Mouse (Mus musculus): ENCODE measurements around the gene Olfr923. TPM values are rescaled to one million over a fixed set of nuclear protein-coding genes. Genes with fewer than 3 reads are reported as not detected.

Gene Olfr923
- not detected for polyA plus RNA-seq (2012; fragmentation: generic; extraction: Trizol)
- long read RNA-seq, experiment 1 = 0 reads
- long read RNA-seq, experiment 2 = 0 reads

GRCm38 (mm10) chr9:38826245-38826644 is at the start of gene Olfr923:
Gene Olfr923 (plus strand): TSS chr9:38826545.
- Histone ChIP-seq H3K27me3 (ENCODE audit: control insufficient read depth, insufficient read depth, insufficient read length) (no peaks in the 10 kb centered on the region), H3K4me3 (ENCODE audit: insufficient read depth, poor library complexity, severe bottlenecking) (no peak within 1 kb of the TSS), H3K79me3 (ENCODE audit: low read depth) (no peaks in the 10 kb centered on the region), H3ac (ENCODE audit: control insufficient read depth, insufficient read length, low read depth) (no peak within 1 kb of the TSS), H3K36me3 (ENCODE audit: control insufficient read depth, insufficient read depth) (no peaks in the 10 kb centered on the region), H3K79me2 (ENCODE audit: control insufficient read depth, insufficient read depth) (no peaks in the 10 kb centered on the region)
- TF ChIP-seq CTCF (IDR thresholded peaks at IDR 0.05; ENCODE audit: control insufficient read depth, insufficient read depth, insufficient read length) (no peak), FOSL1 (IDR thresholded peaks at IDR 0.05; ENCODE audit: insufficient read depth, low read length, poor library complexity, severe bottlenecking) (no peak), MAX (IDR thresholded peaks at IDR 0.05) (no peak), MYOD1 (IDR thresholded peaks at IDR 0.05; ENCODE audit: control insufficient read depth, insufficient read length, low read depth) (no peak), USF1 (IDR thresholded peaks at IDR 0.05; ENCODE audit: low read depth) (no peak), MYOG (IDR thresholded peaks at IDR 0.05; ENCODE audit: control insufficient read depth, extremely low read depth, insufficient read length) (no peak), CEBPB (IDR thresholded peaks at IDR 0.05; ENCODE audit: low read depth) (no peak)

GRCm38 (mm10) chr9:38792689-38793088 is 33.7 kb upstream of the Olfr923 start:
- H3ac ChIP-seq (ENCODE audit: control insufficient read depth, insufficient read length, low read depth) = no peak overlapping the region
- no peaks in the 10 kb centered on the region for H3K36me3 ChIP-seq (ENCODE audit: control insufficient read depth, insufficient read depth)
- H3K27me3 ChIP-seq (ENCODE audit: control insufficient read depth, insufficient read depth, insufficient read length) = no peaks in the 10 kb centered on the region
- no peak for TF ChIP-seq MYOD1 (IDR thresholded peaks at IDR 0.05; ENCODE audit: control insufficient read depth, insufficient read length, low read depth)
- no peak for TF ChIP-seq MYOG (IDR thresholded peaks at IDR 0.05; ENCODE audit: control insufficient read depth, extremely low read depth, insufficient read length)
- TF ChIP-seq CTCF (IDR thresholded peaks at IDR 0.05; ENCODE audit: control insufficient read depth, insufficient read depth, insufficient read length) = no peak
- no peak for TF ChIP-seq MAX (IDR thresholded peaks at IDR 0.05)
- no peak for TF ChIP-seq CEBPB (IDR thresholded peaks at IDR 0.05; ENCODE audit: low read depth)
- no peak for TF ChIP-seq FOSL1 (IDR thresholded peaks at IDR 0.05; ENCODE audit: insufficient read depth, low read length, poor library complexity, severe bottlenecking)
- H3K4me3 ChIP-seq (ENCODE audit: insufficient read depth, poor library complexity, severe bottlenecking) = no peak overlapping the region
- no peaks in the 10 kb centered on the region for H3K79me3 ChIP-seq (ENCODE audit: low read depth)
- H3K79me2 ChIP-seq (ENCODE audit: control insufficient read depth, insufficient read depth) = no peaks in the 10 kb centered on the region

- Histone ChIP-seq H3K79me2 (ENCODE audit: control insufficient read depth, insufficient read depth) (no peaks in the 10 kb centered on the region), H3K27me3 (ENCODE audit: control insufficient read depth, insufficient read depth, insufficient read length) (no peaks in the 10 kb centered on the region), H3K36me3 (ENCODE audit: control insufficient read depth, insufficient read depth) (no peaks in the 10 kb centered on the region), H3ac (ENCODE audit: control insufficient read depth, insufficient read length, low read depth) (no peak overlapping the region), H3K4me3 (ENCODE audit: insufficient read depth, poor library complexity, severe bottlenecking) (no peak overlapping the region), H3K79me3 (ENCODE audit: low read depth) (no peaks in the 10 kb centered on the region)
- TF ChIP-seq MYOG (IDR thresholded peaks at IDR 0.05; ENCODE audit: control insufficient read depth, extremely low read depth, insufficient read length) = no peak
- TF ChIP-seq FOSL1 (IDR thresholded peaks at IDR 0.05; ENCODE audit: insufficient read depth, low read length, poor library complexity, severe bottlenecking) = no peak
- TF ChIP-seq USF1 (IDR thresholded peaks at IDR 0.05; ENCODE audit: low read depth) = no peak
- no peak for TF ChIP-seq CEBPB (IDR thresholded peaks at IDR 0.05; ENCODE audit: low read depth)
- TF ChIP-seq CTCF (IDR thresholded peaks at IDR 0.05; ENCODE audit: control insufficient read depth, insufficient read depth, insufficient read length) = no peak
- no peak for TF ChIP-seq MYOD1 (IDR thresholded peaks at IDR 0.05; ENCODE audit: control insufficient read depth, insufficient read length, low read depth)
- TF ChIP-seq MAX (IDR thresholded peaks at IDR 0.05) = no peak
Measured at GRCm38 (mm10) chr9:38805696-38806095, 20.6 kb upstream of the Olfr923 start.

- Histone ChIP-seq H3ac (ENCODE audit: control insufficient read depth, insufficient read length, low read depth) (no peak within 1 kb of the TSS), H3K79me3 (ENCODE audit: low read depth) (no peaks in the 10 kb centered on the region), H3K36me3 (ENCODE audit: control insufficient read depth, insufficient read depth) (no peaks in the 10 kb centered on the region), H3K27me3 (ENCODE audit: control insufficient read depth, insufficient read depth, insufficient read length) (no peaks in the 10 kb centered on the region), H3K79me2 (ENCODE audit: control insufficient read depth, insufficient read depth) (no peaks in the 10 kb centered on the region), H3K4me3 (ENCODE audit: insufficient read depth, poor library complexity, severe bottlenecking) (no peak within 1 kb of the TSS)
- TF ChIP-seq MYOD1 (IDR thresholded peaks at IDR 0.05; ENCODE audit: control insufficient read depth, insufficient read length, low read depth) = no peak
- TF ChIP-seq CEBPB (IDR thresholded peaks at IDR 0.05; ENCODE audit: low read depth) = no peak
- no peak for TF ChIP-seq MYOG (IDR thresholded peaks at IDR 0.05; ENCODE audit: control insufficient read depth, extremely low read depth, insufficient read length)
- no peak for TF ChIP-seq MAX (IDR thresholded peaks at IDR 0.05)
- TF ChIP-seq CTCF (IDR thresholded peaks at IDR 0.05; ENCODE audit: control insufficient read depth, insufficient read depth, insufficient read length) = no peak
- no peak for TF ChIP-seq FOSL1 (IDR thresholded peaks at IDR 0.05; ENCODE audit: insufficient read depth, low read length, poor library complexity, severe bottlenecking)
- no peak for TF ChIP-seq USF1 (IDR thresholded peaks at IDR 0.05; ENCODE audit: low read depth)
Measured at GRCm38 (mm10) chr9:38814314-38814713, 12.0 kb upstream of the Olfr923 start, which contains the start of gene Olfr922. Gene Olfr922 (plus strand): TSS chr9:38814614.

- Histone ChIP-seq H3K4me3 (ENCODE audit: insufficient read depth, poor library complexity, severe bottlenecking) (no peak overlapping the region), H3K36me3 (ENCODE audit: control insufficient read depth, insufficient read depth) (no peaks in the 10 kb centered on the region), H3K27me3 (ENCODE audit: control insufficient read depth, insufficient read depth, insufficient read length) (no peaks in the 10 kb centered on the region), H3K79me2 (ENCODE audit: control insufficient read depth, insufficient read depth) (no peaks in the 10 kb centered on the region), H3ac (ENCODE audit: control insufficient read depth, insufficient read length, low read depth) (no peak overlapping the region), H3K79me3 (ENCODE audit: low read depth) (no peaks in the 10 kb centered on the region)
- TF ChIP-seq CTCF (IDR thresholded peaks at IDR 0.05; ENCODE audit: control insufficient read depth, insufficient read depth, insufficient read length) (no peak), USF1 (IDR thresholded peaks at IDR 0.05; ENCODE audit: low read depth) (no peak), MYOG (IDR thresholded peaks at IDR 0.05; ENCODE audit: control insufficient read depth, extremely low read depth, insufficient read length) (no peak), MYOD1 (IDR thresholded peaks at IDR 0.05; ENCODE audit: control insufficient read depth, insufficient read length, low read depth) (no peak), MAX (IDR thresholded peaks at IDR 0.05) (no peak), CEBPB (IDR thresholded peaks at IDR 0.05; ENCODE audit: low read depth) (no peak), FOSL1 (IDR thresholded peaks at IDR 0.05; ENCODE audit: insufficient read depth, low read length, poor library complexity, severe bottlenecking) (no peak)
Measured at GRCm38 (mm10) chr9:38815458-38815986, 10.8 kb upstream of the Olfr923 start.

Data from C2C12 (cell line).